Mouse (Mus musculus): ENCODE measurements around the gene Myzap. TPM values are rescaled to one million over a fixed set of nuclear protein-coding genes. Genes with fewer than 3 reads are reported as not detected.

The Myzap gene
- polyA plus RNA-seq, 1 experiment = 4.1 TPM

DNA sequence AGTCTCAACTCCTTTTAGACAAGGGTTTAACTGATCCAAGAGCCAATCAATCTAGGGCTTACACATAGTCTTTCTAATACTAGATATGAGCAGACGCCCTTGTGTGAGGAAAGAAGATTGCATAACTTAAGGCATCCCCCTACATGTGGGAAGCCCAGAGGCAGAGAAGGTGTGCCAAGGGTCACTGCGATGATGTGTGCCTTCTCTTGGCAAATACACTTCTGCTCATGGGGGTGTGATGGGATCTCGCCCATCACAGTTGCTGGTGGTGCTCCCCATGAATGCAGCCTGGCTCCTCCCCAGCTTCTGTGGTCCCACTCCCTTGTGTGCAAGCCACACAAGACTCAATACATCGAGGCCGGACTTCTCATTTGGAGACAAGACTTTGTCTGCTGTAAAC lies 47.3 kb downstream of the Myzap start:
- TF ChIP-seq POLR2A (IDR thresholded peaks at IDR 0.05; ENCODE audit: low read depth, low read length) (no peak), CTCF (conservative IDR thresholded peaks at IDR 0.05; ENCODE audit: insufficient read depth, insufficient read length, low read depth, low read length) (no peak)
- Histone ChIP-seq H3K4me3 (ENCODE audit: insufficient read depth, low read depth, low read length) (no peak overlapping the region), H3K27ac (ENCODE audit: insufficient read depth, low read depth, low read length) (no peak overlapping the region), H3K36me3 (ENCODE audit: control insufficient read depth, insufficient read depth, low read length) (no peaks in the 10 kb centered on the region), H3K27me3 (replicated peaks; ENCODE audit: control insufficient read depth, insufficient read depth, low read length) (no peaks in the 10 kb centered on the region), H3K4me1 (ENCODE audit: control insufficient read depth, insufficient read depth, low read length) (peaks cover 4% of the 10 kb centered on the region; the same call in 1 of the 2 replicates)
- 88% methylated on average over 5 of the region's 5 CpGs for WGBS
- no peak for DNase-seq

DNA sequence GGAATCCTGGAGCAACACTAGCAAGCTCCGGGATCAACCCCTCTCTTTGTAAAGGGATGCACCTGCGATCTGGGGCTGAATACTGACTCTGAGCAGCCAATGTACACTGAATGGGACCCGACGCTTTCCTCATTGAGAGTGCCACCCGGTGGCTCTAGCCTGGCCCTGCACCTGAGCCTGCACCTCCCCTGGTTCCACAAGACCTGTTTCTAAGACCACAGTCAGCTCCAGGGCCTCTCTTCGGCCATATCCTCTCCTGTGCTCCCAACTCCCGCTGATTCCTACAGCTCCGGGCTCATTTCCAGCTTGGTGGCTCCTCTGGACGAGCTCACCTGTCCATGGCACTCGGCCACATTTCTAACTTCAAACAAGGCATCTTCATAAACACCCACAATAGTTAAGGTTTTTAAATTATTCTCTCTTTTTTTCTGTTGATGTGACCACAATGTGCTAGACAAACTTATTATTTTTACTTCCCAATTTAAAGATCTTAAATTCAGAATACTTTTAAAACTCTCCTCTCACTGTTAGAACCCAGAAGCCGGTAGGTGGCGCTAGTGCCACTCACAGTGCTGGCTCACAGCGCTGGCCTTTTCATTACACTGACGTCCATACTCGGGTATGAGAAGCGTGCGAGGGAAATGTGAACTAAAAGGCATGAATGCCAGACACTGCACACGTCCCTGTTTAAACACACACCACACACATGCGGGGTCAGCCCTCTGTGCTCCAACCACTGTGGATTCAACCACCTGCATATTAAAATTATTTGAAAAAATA lies 48.5 kb downstream of the Myzap start:
- Histone ChIP-seq H3K27me3 (replicated peaks; ENCODE audit: control insufficient read depth, insufficient read depth, low read length) (no peaks in the 10 kb centered on the region), H3K4me1 (ENCODE audit: control insufficient read depth, insufficient read depth, low read length) (peaks cover 4% of the 10 kb centered on the region; the same call in 1 of the 2 replicates), H3K36me3 (ENCODE audit: control insufficient read depth, insufficient read depth, low read length) (no peaks in the 10 kb centered on the region), H3K4me3 (ENCODE audit: insufficient read depth, low read depth, low read length) (no peak overlapping the region), H3K27ac (ENCODE audit: insufficient read depth, low read depth, low read length) (no peak overlapping the region)
- DNase-seq = peak; percentile 78
- 15% methylated on average over 19 of the region's 19 CpGs for WGBS
- TF ChIP-seq CTCF (conservative IDR thresholded peaks at IDR 0.05; ENCODE audit: insufficient read depth, insufficient read length, low read depth, low read length) (peak; percentile 85), POLR2A (IDR thresholded peaks at IDR 0.05; ENCODE audit: low read depth, low read length) (no peak)

DNA sequence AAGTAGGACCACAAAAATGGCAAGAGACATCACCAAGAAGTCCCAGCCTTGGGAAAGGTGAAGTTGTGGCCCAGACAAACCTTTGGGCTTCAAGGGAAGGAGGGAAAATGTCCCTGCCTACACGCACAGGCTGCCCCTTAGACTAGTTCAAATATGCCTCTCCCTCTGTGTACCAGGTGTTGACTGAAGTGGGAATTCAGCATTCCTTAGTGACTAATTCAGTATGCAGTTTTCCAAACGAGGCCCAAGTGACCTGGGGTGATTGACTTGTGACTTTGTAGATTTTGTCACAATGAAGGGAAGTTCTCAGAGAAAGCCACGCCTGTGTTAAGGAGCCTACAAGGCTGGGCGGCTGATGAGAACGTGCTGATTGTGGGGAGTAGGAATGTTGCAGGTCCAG lies 49.9 kb downstream of the Myzap start:
- 75% methylated on average over 5 of the region's 5 CpGs for WGBS
- TF ChIP-seq CTCF (conservative IDR thresholded peaks at IDR 0.05; ENCODE audit: insufficient read depth, insufficient read length, low read depth, low read length) = no peak
- TF ChIP-seq POLR2A (IDR thresholded peaks at IDR 0.05; ENCODE audit: low read depth, low read length) = no peak
- no peak for DNase-seq

DNA sequence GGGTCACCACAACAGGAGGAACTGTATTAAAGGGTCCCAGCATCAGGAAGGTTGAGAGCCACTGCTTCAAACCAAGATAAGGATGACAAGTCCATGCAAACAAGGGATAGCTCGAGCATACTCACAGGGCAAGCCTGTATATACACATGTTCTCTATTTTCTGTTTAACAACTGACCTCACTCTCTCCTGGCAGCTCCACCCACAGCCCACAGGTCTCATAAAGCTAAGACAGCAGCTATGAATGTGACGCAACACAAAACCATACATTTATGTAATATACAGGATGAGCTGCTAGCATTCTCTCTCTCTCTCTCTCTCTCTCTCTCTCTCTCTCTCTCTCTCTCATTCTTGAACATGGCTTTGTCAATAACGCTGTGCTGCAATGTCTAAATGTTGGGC lies 51.4 kb downstream of the Myzap start:
- no peak overlapping the region for H3K4me3 ChIP-seq (ENCODE audit: insufficient read depth, low read depth, low read length)
- no peak overlapping the region for H3K27ac ChIP-seq (ENCODE audit: insufficient read depth, low read depth, low read length)
- no peaks in the 10 kb centered on the region for H3K27me3 ChIP-seq (replicated peaks; ENCODE audit: control insufficient read depth, insufficient read depth, low read length)
- H3K4me1 ChIP-seq (ENCODE audit: control insufficient read depth, insufficient read depth, low read length) = no peaks in the 10 kb centered on the region
- 96% methylated on average over 3 of the region's 3 CpGs for WGBS
- no peak for DNase-seq
- H3K36me3 ChIP-seq (ENCODE audit: control insufficient read depth, insufficient read depth, low read length) = no peaks in the 10 kb centered on the region
- TF ChIP-seq POLR2A (IDR thresholded peaks at IDR 0.05; ENCODE audit: low read depth, low read length) = no peak
- no peak for TF ChIP-seq CTCF (conservative IDR thresholded peaks at IDR 0.05; ENCODE audit: insufficient read depth, insufficient read length, low read depth, low read length)

More for the DNA sequence above, 49.9 kb downstream of the Myzap start:
- H3K4me3 ChIP-seq (ENCODE audit: insufficient read depth, low read depth, low read length) = no peak overlapping the region
- H3K4me1 ChIP-seq (ENCODE audit: control insufficient read depth, insufficient read depth, low read length) = no peaks in the 10 kb centered on the region
- no peak overlapping the region for H3K27ac ChIP-seq (ENCODE audit: insufficient read depth, low read depth, low read length)
- no peaks in the 10 kb centered on the region for H3K27me3 ChIP-seq (replicated peaks; ENCODE audit: control insufficient read depth, insufficient read depth, low read length)
- H3K36me3 ChIP-seq (ENCODE audit: control insufficient read depth, insufficient read depth, low read length) = no peaks in the 10 kb centered on the region

DNA sequence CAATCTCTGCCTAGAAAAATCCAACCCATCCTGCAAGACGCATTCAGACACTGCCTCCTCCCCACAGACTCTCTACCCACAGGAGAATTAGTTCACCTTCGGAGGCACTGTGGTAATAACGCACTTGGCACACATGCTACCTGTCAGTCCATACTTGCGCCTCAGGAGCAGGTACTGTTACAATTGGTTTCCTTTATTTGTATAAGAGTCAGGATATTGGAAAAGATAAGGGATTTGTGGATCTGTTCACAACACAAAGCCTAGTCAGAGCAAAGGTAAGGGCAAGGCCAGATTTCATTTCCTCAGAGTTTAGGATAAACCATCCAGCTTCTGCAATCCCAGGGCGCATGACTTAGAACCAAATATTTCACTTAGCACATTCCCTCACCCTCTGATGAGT lies 56.4 kb downstream of the Myzap start:
- no peak for DNase-seq
- no peak for TF ChIP-seq POLR2A (IDR thresholded peaks at IDR 0.05; ENCODE audit: low read depth, low read length)
- no peak for TF ChIP-seq CTCF (conservative IDR thresholded peaks at IDR 0.05; ENCODE audit: insufficient read depth, insufficient read length, low read depth, low read length)
- no peaks in the 10 kb centered on the region for H3K4me1 ChIP-seq (ENCODE audit: control insufficient read depth, insufficient read depth, low read length)
- no peak overlapping the region for H3K27ac ChIP-seq (ENCODE audit: insufficient read depth, low read depth, low read length)
- 92% methylated on average over 5 of the region's 5 CpGs for WGBS
- H3K36me3 ChIP-seq (ENCODE audit: control insufficient read depth, insufficient read depth, low read length) = no peaks in the 10 kb centered on the region
- H3K4me3 ChIP-seq (ENCODE audit: insufficient read depth, low read depth, low read length) = no peak overlapping the region
- no peaks in the 10 kb centered on the region for H3K27me3 ChIP-seq (replicated peaks; ENCODE audit: control insufficient read depth, insufficient read depth, low read length)

DNA sequence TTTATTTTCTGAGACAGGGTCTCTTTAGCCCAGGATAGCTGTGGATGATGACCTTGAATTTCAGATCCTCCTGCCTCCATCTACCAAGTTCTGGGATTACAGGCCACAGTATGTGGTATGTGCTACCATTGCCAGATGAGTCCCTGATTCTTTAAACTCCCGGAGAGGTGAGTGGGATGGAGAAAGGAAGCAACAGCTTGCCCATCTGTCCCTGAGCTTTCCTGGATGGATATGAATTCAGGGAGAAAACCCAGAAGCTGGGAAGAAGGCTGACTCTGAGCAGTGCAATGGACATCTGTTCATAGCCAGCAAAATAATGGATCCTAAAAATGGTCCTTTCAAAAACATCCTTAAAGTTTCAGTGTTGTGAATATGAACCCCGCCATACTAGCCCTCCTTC lies 57.1 kb downstream of the Myzap start:
- 95% methylated on average over 2 of the region's 2 CpGs for WGBS
- H3K4me3 ChIP-seq (ENCODE audit: insufficient read depth, low read depth, low read length) = no peak overlapping the region
- no peak for TF ChIP-seq CTCF (conservative IDR thresholded peaks at IDR 0.05; ENCODE audit: insufficient read depth, insufficient read length, low read depth, low read length)
- no peak for TF ChIP-seq POLR2A (IDR thresholded peaks at IDR 0.05; ENCODE audit: low read depth, low read length)
- H3K36me3 ChIP-seq (ENCODE audit: control insufficient read depth, insufficient read depth, low read length) = no peaks in the 10 kb centered on the region
- DNase-seq = no peak
- no peaks in the 10 kb centered on the region for H3K4me1 ChIP-seq (ENCODE audit: control insufficient read depth, insufficient read depth, low read length)
- H3K27me3 ChIP-seq (replicated peaks; ENCODE audit: control insufficient read depth, insufficient read depth, low read length) = no peaks in the 10 kb centered on the region
- no peak overlapping the region for H3K27ac ChIP-seq (ENCODE audit: insufficient read depth, low read depth, low read length)

DNA sequence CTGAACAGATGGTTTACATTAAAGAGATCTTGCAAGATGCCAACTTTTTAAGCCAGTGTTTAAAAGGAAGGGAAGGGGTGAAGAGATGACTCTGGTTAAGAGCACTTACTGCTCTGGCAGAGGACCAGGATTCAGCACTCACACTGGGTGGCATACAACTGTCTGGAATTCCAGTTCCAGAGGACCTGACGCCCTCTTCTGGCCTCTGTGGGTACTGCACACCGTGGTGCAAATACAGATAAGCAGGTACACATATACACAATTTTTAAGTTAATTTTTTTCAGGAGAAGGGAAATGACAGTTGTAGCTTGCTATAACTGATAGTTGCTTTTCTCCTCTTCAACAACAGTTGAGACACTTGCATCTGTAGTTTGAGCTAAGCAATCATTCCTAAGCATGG lies 62.2 kb downstream of the Myzap start:
- Histone ChIP-seq H3K27me3 (replicated peaks; ENCODE audit: control insufficient read depth, insufficient read depth, low read length) (no peaks in the 10 kb centered on the region), H3K27ac (ENCODE audit: insufficient read depth, low read depth, low read length) (no peak overlapping the region), H3K4me3 (ENCODE audit: insufficient read depth, low read depth, low read length) (no peak overlapping the region), H3K36me3 (ENCODE audit: control insufficient read depth, insufficient read depth, low read length) (no peaks in the 10 kb centered on the region), H3K4me1 (ENCODE audit: control insufficient read depth, insufficient read depth, low read length) (no peaks in the 10 kb centered on the region)
- 82% methylated on average over 2 of the region's 2 CpGs for WGBS
- TF ChIP-seq POLR2A (IDR thresholded peaks at IDR 0.05; ENCODE audit: low read depth, low read length) (no peak), CTCF (conservative IDR thresholded peaks at IDR 0.05; ENCODE audit: insufficient read depth, insufficient read length, low read depth, low read length) (no peak)
- no peak for DNase-seq
